Mouse (Mus musculus): ENCODE measurements at regions not wholly inside any gene's neighbourhood (a gene's known extent, or its start where the extent isn't known, plus 50 kb on each side); places are given as distances from the start of the nearest gene placed in this dataset.

GRCm38 (mm10) chr13:103649383-103649782, 125.0 kb downstream of the Srek1 start:
- TF ChIP-seq CTCF (IDR thresholded peaks at IDR 0.05; ENCODE audit: control insufficient read depth, insufficient read depth, insufficient read length), result no peak
- TF ChIP-seq MYOG (IDR thresholded peaks at IDR 0.05; ENCODE audit: control insufficient read depth, extremely low read depth, insufficient read length), result no peak
- TF ChIP-seq USF1 (IDR thresholded peaks at IDR 0.05; ENCODE audit: low read depth), result no peak
